Mouse (Mus musculus): Measurements from ENCODE around the gene Armc6. TPM values are rescaled to one million over a fixed set of nuclear protein-coding genes. Genes with fewer than 3 reads are reported as not detected.

Gene Armc6
- polyA plus RNA-seq, 1 experiment, result 15.1 TPM

GRCm38 (mm10) chr8:70268799-70269565 lies 34.7 kb upstream of the Armc6 start:
- WGBS, result 19% methylated on average over 11 of the region's 11 CpGs
- no peak for DNase-seq
- peaks cover 6% of the 10 kb centered on the region; the same call in 1 of the 2 replicates for H3K4me1 ChIP-seq (ENCODE audit: control insufficient read depth, insufficient read depth, low read length)
- TF ChIP-seq POLR2A (IDR thresholded peaks at IDR 0.05; ENCODE audit: borderline replicate concordance, extremely low read depth, low read depth, low read length) (no peak), CTCF (IDR thresholded peaks at IDR 0.05; ENCODE audit: insufficient read depth, low read length) (peak; percentile 72)
- no peak overlapping the region for H3K4me3 ChIP-seq (replicated peaks; ENCODE audit: extremely low read depth, low read depth, low read length)

GRCm38 (mm10) chr8:70268311-70268710 lies 34.0 kb upstream of the Armc6 start:
- TF ChIP-seq POLR2A (IDR thresholded peaks at IDR 0.05; ENCODE audit: borderline replicate concordance, extremely low read depth, low read depth, low read length) (no peak), CTCF (IDR thresholded peaks at IDR 0.05; ENCODE audit: insufficient read depth, low read length) (no peak)
- WGBS, result 62% methylated on average over 5 of the region's 5 CpGs
- Histone ChIP-seq H3K4me1 (ENCODE audit: control insufficient read depth, insufficient read depth, low read length) (peaks cover 4% of the 10 kb centered on the region; the same call in 1 of the 2 replicates), H3K4me3 (replicated peaks; ENCODE audit: extremely low read depth, low read depth, low read length) (no peak overlapping the region)
- DNase-seq, result no peak

GRCm38 (mm10) chr8:70267674-70268073 lies 33.4 kb upstream of the Armc6 start:
- no peak for TF ChIP-seq POLR2A (IDR thresholded peaks at IDR 0.05; ENCODE audit: borderline replicate concordance, extremely low read depth, low read depth, low read length)
- no peak for TF ChIP-seq CTCF (IDR thresholded peaks at IDR 0.05; ENCODE audit: insufficient read depth, low read length)
- no peak for DNase-seq
- Histone ChIP-seq H3K4me3 (replicated peaks; ENCODE audit: extremely low read depth, low read depth, low read length) (no peak overlapping the region), H3K4me1 (ENCODE audit: control insufficient read depth, insufficient read depth, low read length) (no peaks in the 10 kb centered on the region; the same call in 1 of the 2 replicates)
- 73% methylated on average over 3 of the region's 3 CpGs for WGBS

GRCm38 (mm10) chr8:70259043-70259442 lies 24.8 kb upstream of the Armc6 start:
- Histone ChIP-seq H3K4me3 (replicated peaks; ENCODE audit: extremely low read depth, low read depth, low read length) (no peak overlapping the region), H3K4me1 (ENCODE audit: control insufficient read depth, insufficient read depth, low read length) (peaks cover 9% of the 10 kb centered on the region)
- TF ChIP-seq POLR2A (IDR thresholded peaks at IDR 0.05; ENCODE audit: borderline replicate concordance, extremely low read depth, low read depth, low read length), result no peak
- no peak for TF ChIP-seq CTCF (IDR thresholded peaks at IDR 0.05; ENCODE audit: insufficient read depth, low read length)
- no peak for DNase-seq
- WGBS, result 46% methylated on average over 2 of the region's 2 CpGs

GRCm38 (mm10) chr8:70258600-70258999 lies 24.3 kb upstream of the Armc6 start:
- Histone ChIP-seq H3K4me3 (replicated peaks; ENCODE audit: extremely low read depth, low read depth, low read length) (no peak overlapping the region), H3K4me1 (ENCODE audit: control insufficient read depth, insufficient read depth, low read length) (peaks cover 9% of the 10 kb centered on the region)
- WGBS, result 40% methylated on average over 5 of the region's 5 CpGs
- no peak for TF ChIP-seq POLR2A (IDR thresholded peaks at IDR 0.05; ENCODE audit: borderline replicate concordance, extremely low read depth, low read depth, low read length)
- TF ChIP-seq CTCF (IDR thresholded peaks at IDR 0.05; ENCODE audit: insufficient read depth, low read length), result no peak
- DNase-seq, result no peak

- H3K4me3 ChIP-seq (replicated peaks; ENCODE audit: extremely low read depth, low read depth, low read length), result no peak overlapping the region
- peaks cover 9% of the 10 kb centered on the region for H3K4me1 ChIP-seq (ENCODE audit: control insufficient read depth, insufficient read depth, low read length)
- TF ChIP-seq POLR2A (IDR thresholded peaks at IDR 0.05; ENCODE audit: borderline replicate concordance, extremely low read depth, low read depth, low read length) (no peak), CTCF (IDR thresholded peaks at IDR 0.05; ENCODE audit: insufficient read depth, low read length) (no peak)
- DNase-seq, result no peak
- WGBS, result 62% methylated on average over 3 of the region's 3 CpGs
Measured at GRCm38 (mm10) chr8:70257456-70257855, 23.2 kb upstream of the Armc6 start.

- no peak overlapping the region for H3K4me3 ChIP-seq (replicated peaks; ENCODE audit: extremely low read depth, low read depth, low read length)
- WGBS, result 69% methylated on average over 1 of the region's 1 CpGs
- peaks cover 9% of the 10 kb centered on the region for H3K4me1 ChIP-seq (ENCODE audit: control insufficient read depth, insufficient read depth, low read length)
- TF ChIP-seq CTCF (IDR thresholded peaks at IDR 0.05; ENCODE audit: insufficient read depth, low read length), result no peak
- TF ChIP-seq POLR2A (IDR thresholded peaks at IDR 0.05; ENCODE audit: borderline replicate concordance, extremely low read depth, low read depth, low read length), result no peak
- DNase-seq, result no peak
Measured at GRCm38 (mm10) chr8:70254628-70255027, 20.4 kb upstream of the Armc6 start.

- DNase-seq, result no peak
- TF ChIP-seq POLR2A (IDR thresholded peaks at IDR 0.05; ENCODE audit: borderline replicate concordance, extremely low read depth, low read depth, low read length) (no peak), CTCF (IDR thresholded peaks at IDR 0.05; ENCODE audit: insufficient read depth, low read length) (no peak)
- Histone ChIP-seq H3K4me3 (replicated peaks; ENCODE audit: extremely low read depth, low read depth, low read length) (no peak overlapping the region), H3K4me1 (ENCODE audit: control insufficient read depth, insufficient read depth, low read length) (no peaks in the 10 kb centered on the region)
- WGBS, result 92% methylated on average over 3 of the region's 3 CpGs
Measured at GRCm38 (mm10) chr8:70247841-70248240, 13.6 kb upstream of the Armc6 start.

- Histone ChIP-seq H3K4me1 (ENCODE audit: control insufficient read depth, insufficient read depth, low read length) (no peaks in the 10 kb centered on the region), H3K4me3 (replicated peaks; ENCODE audit: extremely low read depth, low read depth, low read length) (no peak overlapping the region)
- no peak for TF ChIP-seq POLR2A (IDR thresholded peaks at IDR 0.05; ENCODE audit: borderline replicate concordance, extremely low read depth, low read depth, low read length)
- TF ChIP-seq CTCF (IDR thresholded peaks at IDR 0.05; ENCODE audit: insufficient read depth, low read length), result no peak
- 85% methylated on average over 6 of the region's 6 CpGs for WGBS
- no peak for DNase-seq
Measured at GRCm38 (mm10) chr8:70246622-70247021, 12.4 kb upstream of the Armc6 start.

- DNase-seq, result no peak
- TF ChIP-seq CTCF (IDR thresholded peaks at IDR 0.05; ENCODE audit: insufficient read depth, low read length), result peak; percentile 35
- no peak for TF ChIP-seq POLR2A (IDR thresholded peaks at IDR 0.05; ENCODE audit: borderline replicate concordance, extremely low read depth, low read depth, low read length)
- H3K4me1 ChIP-seq (ENCODE audit: control insufficient read depth, insufficient read depth, low read length), result peaks cover under 1% of the 10 kb centered on the region; the same call in 1 of the 2 replicates
- no peak overlapping the region for H3K4me3 ChIP-seq (replicated peaks; ENCODE audit: extremely low read depth, low read depth, low read length)
- WGBS, result 85% methylated on average over 5 of the region's 5 CpGs
Measured at GRCm38 (mm10) chr8:70240642-70241041, 6.4 kb upstream of the Armc6 start.
